Comparison of ENCODE assay signal across 10 mouse cellular contexts in the genomic region with DNA sequence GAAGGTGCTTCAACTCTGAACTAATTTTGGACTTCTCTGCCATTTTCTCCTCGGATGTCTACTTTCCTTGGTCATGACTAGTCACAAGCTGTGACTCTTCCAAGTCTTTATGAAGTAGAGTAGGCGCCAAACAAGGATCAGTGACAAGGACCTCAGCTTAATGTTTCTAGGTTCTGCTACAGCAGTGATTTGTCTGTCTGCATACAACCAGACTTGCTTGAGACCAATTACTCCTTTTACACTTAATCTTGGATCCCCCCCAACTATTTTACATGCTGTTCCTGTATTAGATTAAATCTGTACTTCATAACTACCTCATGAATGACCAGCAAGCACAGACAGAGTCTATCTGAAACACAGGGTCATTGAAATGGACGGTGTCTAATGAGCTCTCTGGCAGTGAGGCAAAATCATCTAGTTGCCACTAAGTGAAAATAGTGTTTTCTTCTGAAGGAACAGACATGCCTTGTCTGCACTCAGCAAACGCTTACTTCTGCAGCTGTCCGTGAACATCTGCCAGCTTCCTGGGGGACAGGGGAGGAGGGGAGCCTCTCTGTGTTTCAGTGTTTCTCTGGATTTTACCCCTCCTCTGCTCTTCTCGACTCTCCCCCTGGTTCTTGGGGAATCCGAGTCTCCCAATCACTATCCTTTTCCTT.
DNase-seq lines count a peak whose midpoint lies in the region; ATAC-seq and TF ChIP-seq lines count a peak whose summit lies in the region.
"Had no signal": no experiment of that assay in that cellular context is flagged by ENCODE, and none has a peak within 500 bp of the region (broad histone marks: within the 10 kb centered on the region; RNA-seq: fewer than 3 reads in every experiment).

No protein-coding gene starts in this region.

- TF ChIP-seq CTCF in forebrain, postnatal 0 days (IDR thresholded peaks at IDR 0.05; ENCODE audit: low read depth): no peak

- ATAC-seq in forebrain, postnatal 0 days: peak; percentile 63
- no peak for ATAC-seq in forebrain, embryonic 16.5 days
- ATAC-seq in stomach, embryonic 16.5 days (ENCODE audit: insufficient read depth, low FRiP score): peak; percentile 47; the same call in 1 of the 2 replicates

- no peak overlapping the region for H3K9ac ChIP-seq in forebrain, postnatal 0 days
- no peak overlapping the region for H3K9ac ChIP-seq in forebrain, embryonic 16.5 days (replicated peaks; ENCODE audit: low read depth, low read length)
- no peak overlapping the region for H3K9ac ChIP-seq in stomach, embryonic 16.5 days (ENCODE audit: low read length)
- H3K9ac ChIP-seq: limb, embryonic 12.5 days had no signal

- H3K4me2 ChIP-seq in forebrain, postnatal 0 days (ENCODE audit: low read depth): no peak overlapping the region
- H3K4me2 ChIP-seq in forebrain, embryonic 16.5 days (ENCODE audit: low read length): no peak overlapping the region
- H3K4me2 ChIP-seq in stomach, embryonic 16.5 days (ENCODE audit: low read depth, low read length): no peak overlapping the region
- H3K4me2 ChIP-seq: limb, embryonic 12.5 days had no signal

- no peak overlapping the region for H3K4me3 ChIP-seq in forebrain, postnatal 0 days (ENCODE audit: low read depth, low read length)
- no peak overlapping the region for H3K4me3 ChIP-seq in forebrain, embryonic 16.5 days (replicated peaks; ENCODE audit: low read length)
- H3K4me3 ChIP-seq in stomach, embryonic 16.5 days (replicated peaks; ENCODE audit: low read length): no peak overlapping the region
- H3K4me3 ChIP-seq: limb, embryonic 12.5 days had no signal

- H3K4me1 ChIP-seq in forebrain, postnatal 0 days (ENCODE audit: insufficient read depth): no peaks in the 10 kb centered on the region
- no peaks in the 10 kb centered on the region for H3K4me1 ChIP-seq in forebrain, embryonic 16.5 days (replicated peaks; ENCODE audit: control insufficient read depth, insufficient read depth, low read length)
- H3K4me1 ChIP-seq in stomach, embryonic 16.5 days (ENCODE audit: control insufficient read depth, insufficient read depth, low read length): peaks cover 7% of the 10 kb centered on the region; the same call in 1 of the 2 replicates

- H3K9me3 ChIP-seq in forebrain, postnatal 0 days (ENCODE audit: low read length): no peaks in the 10 kb centered on the region
- no peaks in the 10 kb centered on the region for H3K9me3 ChIP-seq in forebrain, embryonic 16.5 days (ENCODE audit: control insufficient read depth, low read length)
- H3K9me3 ChIP-seq in stomach, embryonic 16.5 days (replicated peaks; ENCODE audit: control insufficient read depth, low read length): no peaks in the 10 kb centered on the region
- H3K9me3 ChIP-seq: limb, embryonic 12.5 days had no signal

- peak; percentile 26 for DNase-seq in forebrain, postnatal 0 days
- DNase-seq in layer of hippocampus, adult 8-10 months (ENCODE audit: low spot score in 2 of 2): peak; percentile 8 to 24
- DNase-seq in layer of hippocampus, postnatal 25 days (ENCODE audit: extremely low spot score in 1 of 2, low spot score in 1 of 2): no peak
- DNase-seq in right cerebral cortex, postnatal 10 days (ENCODE audit: low spot score in 2 of 2): peak; percentile 63 to 77
- DNase-seq in right cerebral cortex, postnatal 4 days: no peak
- no peak for DNase-seq in embryo, embryonic 10.5 days (ENCODE audit: low spot score)
- DNase-seq: thymus, adult 18-20 months had no signal

- WGBS in forebrain, postnatal 0 days: 70% methylated on average over 7 of the region's 7 CpGs
- 76% methylated on average over 7 of the region's 7 CpGs for WGBS in forebrain, embryonic 16.5 days
- 53% methylated on average over 7 of the region's 7 CpGs for WGBS in stomach, embryonic 16.5 days

- H3K27ac ChIP-seq in forebrain, postnatal 0 days (ENCODE audit: low read depth, low read length): no peak overlapping the region
- H3K27ac ChIP-seq in forebrain, embryonic 16.5 days (ENCODE audit: low read length): no peak overlapping the region
- no peak overlapping the region; the same call in 1 of the 2 replicates for H3K27ac ChIP-seq in stomach, embryonic 16.5 days (ENCODE audit: low read length)
- H3K27ac ChIP-seq: limb, embryonic 12.5 days had no signal

- no peaks in the 10 kb centered on the region for H3K36me3 ChIP-seq in forebrain, postnatal 0 days (ENCODE audit: insufficient read depth)
- no peaks in the 10 kb centered on the region for H3K36me3 ChIP-seq in forebrain, embryonic 16.5 days (ENCODE audit: control insufficient read depth, insufficient read depth)
- H3K36me3 ChIP-seq in stomach, embryonic 16.5 days (ENCODE audit: control insufficient read depth, insufficient read depth, low read length): no peaks in the 10 kb centered on the region
- H3K36me3 ChIP-seq: limb, embryonic 12.5 days had no signal

- H3K27me3 ChIP-seq in forebrain, postnatal 0 days (ENCODE audit: insufficient read depth, low read length): no peaks in the 10 kb centered on the region
- no peaks in the 10 kb centered on the region for H3K27me3 ChIP-seq in forebrain, embryonic 16.5 days (replicated peaks; ENCODE audit: control insufficient read depth, insufficient read depth, low read length)
- no peaks in the 10 kb centered on the region for H3K27me3 ChIP-seq in stomach, embryonic 16.5 days (ENCODE audit: control insufficient read depth, insufficient read depth, low read length)
- H3K27me3 ChIP-seq: limb, embryonic 12.5 days had no signal

Comparison
In these comparisons a context has a peak if more than half of its experiments do, and no peak if none do; other contexts are left out.
1. DNase-seq: peak in forebrain, postnatal 0 days (single experiment), layer of hippocampus, adult 8-10 months (2 of 2) and right cerebral cortex, postnatal 10 days (2 of 2); none in layer of hippocampus, postnatal 25 days (0 of 2), right cerebral cortex, postnatal 4 days (single experiment) and embryo, embryonic 10.5 days (single experiment).